Mouse (Mus musculus) liver, embryonic 12.5 days (tissue): ENCODE results near the gene Plpp4. TPM values are rescaled to one million over a fixed set of nuclear protein-coding genes. Genes with fewer than 3 reads are reported as not detected.

Experiments
- ATAC-seq: fragments of 200-750 bp; cut with Nextera tagmentation; 2 replicates; pipeline ENCODE4 v1.8.0; 2017; ENCODE audit warnings: moderate number of reproducible peaks, mild to moderate bottlenecking, moderate library complexity
- H3K27ac ChIP-seq: fragments of 300-500 bp; sonication (generic); 2 replicates; pipeline ENCODE4 v1.5.1; 2016; ENCODE audit warnings: mild to moderate bottlenecking
- H3K27me3 ChIP-seq: fragments of 300-500 bp; sonication (generic); replicated peaks from 2 replicates; pipeline ENCODE4 v1.6.1; 2016; ENCODE audit warnings: mild to moderate bottlenecking, moderate library complexity
- H3K36me3 ChIP-seq: fragments of 300-500 bp; sonication (generic); 2 replicates; pipeline ENCODE4 v1.6.1; 2016; ENCODE audit warnings: mild to moderate bottlenecking, moderate library complexity
- H3K4me1 ChIP-seq: fragments of 300-500 bp; sonication (generic); 2 replicates; pipeline ENCODE4 v1.6.1; 2016
- H3K4me2 ChIP-seq: fragments of 300-500 bp; sonication (generic); 2 replicates; pipeline ENCODE4 v1.6.1; 2016; ENCODE audit warnings: mild to moderate bottlenecking, moderate library complexity
- H3K4me3 ChIP-seq: fragments of 300-500 bp; sonication (generic); 2 replicates; pipeline ENCODE4 v1.5.1; 2016; ENCODE audit warnings: mild to moderate bottlenecking, moderate library complexity
- H3K9ac ChIP-seq: fragments of 300-500 bp; sonication (generic); 2 replicates; pipeline ENCODE4 v1.6.1; 2016; ENCODE audit warnings: mild to moderate bottlenecking, moderate library complexity
- H3K9me3 ChIP-seq: fragments of 300-500 bp; sonication (generic); replicated peaks from 2 replicates; pipeline ENCODE4 v1.6.1; 2016; ENCODE audit warnings: mild to moderate bottlenecking, moderate library complexity
- WGBS: fragments of 180-500 bp; shearing (Covaris S2); methylation state at CpG from one replicate; pipeline ENCODE4 v1.1.7; 2016; ENCODE audit not compliant: insufficient replicate concordance; 5-methylcytosine and 5-hydroxymethylcytosine counted together
- polyA plus RNA-seq: library from polyadenylated mRNA; unstranded; fragments of >200 nt; fragmentation: Nextera tagmentation; extraction: Ambion mirVana; gene quantifications from 2 replicates; pipeline ENCODE4 v1.2.1, GENCODE M21; 2016

Plpp4 gene
- polyA plus RNA-seq, 1 experiment from 2014 or later = not detected

- H3K27me3 ChIP-seq = peaks cover 42% of the 10 kb centered on the region
- H3K9me3 ChIP-seq = no peaks in the 10 kb centered on the region
- no peak for ATAC-seq
Observed at GRCm38 (mm10) chr7:129258331-129258730, 1.5 kb downstream of the Plpp4 start.

GRCm38 (mm10) chr7:129259195-129259594 lies 2.4 kb downstream of the Plpp4 start:
- H3K27ac ChIP-seq = no peak overlapping the region
- H3K36me3 ChIP-seq = no peaks in the 10 kb centered on the region
- WGBS = 47% methylated on average over 6 of the region's 6 CpGs
- ATAC-seq = no peak
- no peaks in the 10 kb centered on the region for H3K4me1 ChIP-seq
- no peak overlapping the region for H3K4me2 ChIP-seq
- no peaks in the 10 kb centered on the region for H3K9me3 ChIP-seq
- no peak overlapping the region for H3K4me3 ChIP-seq
- H3K27me3 ChIP-seq = peaks cover 42% of the 10 kb centered on the region
- H3K9ac ChIP-seq = no peak overlapping the region

More at GRCm38 (mm10) chr7:129258331-129258730, 1.5 kb downstream of the Plpp4 start:
- Histone ChIP-seq H3K4me3 (no peak overlapping the region), H3K27ac (no peak overlapping the region), H3K4me1 (no peaks in the 10 kb centered on the region), H3K9ac (no peak overlapping the region), H3K4me2 (no peak overlapping the region), H3K36me3 (no peaks in the 10 kb centered on the region)
- WGBS = 60% methylated on average over 7 of the region's 7 CpGs

- ATAC-seq = no peak
- Histone ChIP-seq H3K9ac (no peak overlapping the region), H3K4me2 (no peak overlapping the region), H3K36me3 (no peaks in the 10 kb centered on the region), H3K4me3 (no peak overlapping the region), H3K27ac (no peak overlapping the region), H3K27me3 (no peaks in the 10 kb centered on the region), H3K9me3 (0 out of 2 replicates have a peak, but pooled peaks cover 3% of the 10 kb centered on the region), H3K4me1 (no peaks in the 10 kb centered on the region)
- 87% methylated on average over 4 of the region's 4 CpGs for WGBS
Observed at GRCm38 (mm10) chr7:129273867-129274266, 17.0 kb downstream of the Plpp4 start.

GRCm38 (mm10) chr7:129274726-129275125 lies 17.9 kb downstream of the Plpp4 start:
- ATAC-seq = no peak
- Histone ChIP-seq H3K9me3 (0 out of 2 replicates have a peak, but pooled peaks cover 3% of the 10 kb centered on the region), H3K27me3 (no peaks in the 10 kb centered on the region), H3K4me1 (no peaks in the 10 kb centered on the region), H3K4me3 (no peak overlapping the region), H3K9ac (no peak overlapping the region), H3K27ac (no peak overlapping the region), H3K4me2 (no peak overlapping the region), H3K36me3 (no peaks in the 10 kb centered on the region)
- 57% methylated on average over 5 of the region's 5 CpGs for WGBS

- Histone ChIP-seq H3K36me3 (no peaks in the 10 kb centered on the region), H3K4me1 (no peaks in the 10 kb centered on the region), H3K27me3 (no peaks in the 10 kb centered on the region), H3K27ac (no peak overlapping the region), H3K4me3 (no peak overlapping the region), H3K4me2 (no peak overlapping the region), H3K9ac (no peak overlapping the region), H3K9me3 (0 out of 2 replicates have a peak, but pooled peaks cover 3% of the 10 kb centered on the region)
- 70% methylated on average over 5 of the region's 5 CpGs for WGBS
- no peak for ATAC-seq
Observed at GRCm38 (mm10) chr7:129277751-129278150, 20.9 kb downstream of the Plpp4 start.

- Histone ChIP-seq H3K36me3 (no peaks in the 10 kb centered on the region), H3K4me3 (no peak overlapping the region), H3K9me3 (0 out of 2 replicates have a peak, but pooled peaks cover 3% of the 10 kb centered on the region), H3K4me1 (no peaks in the 10 kb centered on the region), H3K27ac (no peak overlapping the region), H3K27me3 (no peaks in the 10 kb centered on the region), H3K9ac (no peak overlapping the region), H3K4me2 (no peak overlapping the region)
- ATAC-seq = no peak
- WGBS = 58% methylated on average over 4 of the region's 4 CpGs
Observed at GRCm38 (mm10) chr7:129278801-129279200, 22.0 kb downstream of the Plpp4 start.

- WGBS = 62% methylated on average over 4 of the region's 4 CpGs
- ATAC-seq = no peak
Observed at GRCm38 (mm10) chr7:129279261-129279660, 22.4 kb downstream of the Plpp4 start.

GRCm38 (mm10) chr7:129281966-129282365 lies 25.1 kb downstream of the Plpp4 start:
- ATAC-seq = no peak
- H3K9ac ChIP-seq = no peak overlapping the region
- H3K4me1 ChIP-seq = no peaks in the 10 kb centered on the region
- no peaks in the 10 kb centered on the region for H3K27me3 ChIP-seq
- WGBS = 68% methylated on average over 4 of the region's 4 CpGs
- H3K4me2 ChIP-seq = no peak overlapping the region
- no peaks in the 10 kb centered on the region for H3K36me3 ChIP-seq
- H3K27ac ChIP-seq = no peak overlapping the region
- no peak overlapping the region for H3K4me3 ChIP-seq
- no peaks in the 10 kb centered on the region for H3K9me3 ChIP-seq

More at GRCm38 (mm10) chr7:129279261-129279660, 22.4 kb downstream of the Plpp4 start:
- Histone ChIP-seq H3K4me1 (no peaks in the 10 kb centered on the region), H3K27ac (no peak overlapping the region), H3K27me3 (no peaks in the 10 kb centered on the region), H3K4me2 (no peak overlapping the region), H3K9me3 (0 out of 2 replicates have a peak, but pooled peaks cover 3% of the 10 kb centered on the region), H3K9ac (no peak overlapping the region), H3K36me3 (no peaks in the 10 kb centered on the region), H3K4me3 (no peak overlapping the region)

- Histone ChIP-seq H3K4me2 (no peak overlapping the region), H3K36me3 (no peaks in the 10 kb centered on the region), H3K9ac (no peak overlapping the region), H3K27ac (no peak overlapping the region), H3K9me3 (no peaks in the 10 kb centered on the region), H3K4me3 (no peak overlapping the region), H3K27me3 (no peaks in the 10 kb centered on the region), H3K4me1 (no peaks in the 10 kb centered on the region)
- 38% methylated on average over 7 of the region's 7 CpGs for WGBS
- ATAC-seq = no peak
Observed at GRCm38 (mm10) chr7:129285186-129285868, 28.5 kb downstream of the Plpp4 start.

- no peak for ATAC-seq
- Histone ChIP-seq H3K27ac (no peak overlapping the region), H3K9ac (no peak overlapping the region), H3K36me3 (no peaks in the 10 kb centered on the region), H3K27me3 (no peaks in the 10 kb centered on the region), H3K4me1 (no peaks in the 10 kb centered on the region), H3K4me2 (no peak overlapping the region), H3K4me3 (no peak overlapping the region), H3K9me3 (no peaks in the 10 kb centered on the region)
- 86% methylated on average over 1 of the region's 1 CpGs for WGBS
Observed at GRCm38 (mm10) chr7:129293211-129293610, 36.4 kb downstream of the Plpp4 start.

GRCm38 (mm10) chr7:129301622-129302021 lies 44.8 kb downstream of the Plpp4 start:
- H3K4me3 ChIP-seq = no peak overlapping the region
- no peaks in the 10 kb centered on the region for H3K36me3 ChIP-seq
- H3K4me1 ChIP-seq = no peaks in the 10 kb centered on the region
- H3K4me2 ChIP-seq = no peak overlapping the region
- no peak for ATAC-seq
- H3K9me3 ChIP-seq = no peaks in the 10 kb centered on the region
- no peak overlapping the region for H3K27ac ChIP-seq
- H3K9ac ChIP-seq = no peak overlapping the region
- H3K27me3 ChIP-seq = no peaks in the 10 kb centered on the region
- 75% methylated on average over 5 of the region's 5 CpGs for whole genome bisulfite sequencing

GRCm38 (mm10) chr7:129303356-129303755 lies 46.5 kb downstream of the Plpp4 start:
- WGBS = 58% methylated on average over 4 of the region's 4 CpGs

More at GRCm38 (mm10) chr7:129303356-129303755, 46.5 kb downstream of the Plpp4 start:
- Histone ChIP-seq H3K27me3 (no peaks in the 10 kb centered on the region), H3K9me3 (no peaks in the 10 kb centered on the region), H3K4me2 (no peak overlapping the region), H3K4me3 (no peak overlapping the region), H3K4me1 (no peaks in the 10 kb centered on the region), H3K36me3 (no peaks in the 10 kb centered on the region), H3K9ac (no peak overlapping the region), H3K27ac (no peak overlapping the region)
- ATAC-seq = no peak
